Mouse (Mus musculus): ENCODE results near the gene Nfkb2.

The Nfkb2 gene

DNA sequence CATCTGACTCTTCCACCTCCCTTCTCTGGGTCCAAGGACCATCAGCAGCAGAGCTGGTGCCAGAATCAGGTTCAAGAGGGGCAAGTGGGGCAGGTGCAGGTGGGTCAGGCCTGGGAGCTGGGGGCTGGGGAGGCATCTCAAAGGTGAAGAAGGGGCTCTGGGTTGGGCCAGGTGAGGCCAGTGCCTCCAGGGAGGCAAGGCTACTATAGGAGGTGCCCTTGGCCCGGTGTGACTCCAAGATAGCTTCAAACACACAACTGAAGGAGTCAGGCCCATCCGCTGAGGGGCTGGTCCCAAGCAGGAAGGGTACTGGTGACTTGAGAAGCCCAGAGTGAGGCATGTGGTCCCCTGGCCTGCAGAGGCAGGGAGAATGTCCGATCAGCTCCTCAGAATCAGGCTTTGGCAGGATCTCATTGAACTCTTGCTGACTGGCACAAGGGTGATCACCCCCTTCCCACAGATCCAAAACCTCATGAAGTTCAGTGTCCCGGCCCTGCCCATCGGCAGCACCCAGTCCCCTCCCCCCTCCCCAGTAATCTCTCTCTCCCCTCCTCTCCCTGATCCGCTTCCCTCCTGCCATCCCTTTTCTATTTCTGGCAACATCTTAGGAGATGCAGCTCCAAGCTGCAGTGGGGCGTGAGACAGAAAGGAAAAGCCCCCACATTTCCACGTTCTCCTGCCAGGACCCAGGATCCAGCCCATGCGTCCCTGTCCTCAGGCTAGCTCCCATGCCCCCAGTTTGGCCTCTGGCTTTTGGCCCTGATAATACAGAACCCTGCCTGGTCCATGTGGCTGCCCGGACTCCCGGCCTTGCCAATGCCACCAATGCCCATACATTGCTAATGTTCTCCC, 18.2 kb downstream of the Nfkb2 start:
- in situ Hi-C loops (cut with MboI, MseI) = no loop called here

- in situ Hi-C loops (cut with MboI, MseI) = no loop called here
Observed at GRCm38 (mm10) chr19:46322996-46323572, 19.0 kb downstream of the Nfkb2 start.

DNA sequence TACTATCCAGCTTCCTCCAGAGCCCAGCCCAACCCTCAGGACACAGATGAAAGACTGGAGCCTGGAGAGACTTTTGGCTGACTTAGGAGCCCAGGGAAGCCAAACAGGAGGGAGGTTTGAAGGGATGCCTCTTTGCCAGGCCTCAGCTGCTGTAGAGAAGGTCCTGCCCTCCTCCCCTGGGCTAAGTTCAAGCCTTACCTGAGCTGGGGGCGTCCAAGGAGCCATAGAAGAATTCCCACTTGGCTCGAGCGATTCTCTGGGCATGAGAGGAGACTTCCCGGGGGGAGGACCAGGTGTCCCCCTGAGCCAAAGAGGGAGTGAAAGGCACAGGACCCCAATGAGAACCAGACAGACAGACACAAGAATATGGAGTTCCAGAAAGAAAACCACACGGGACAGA, 19.6 kb downstream of the Nfkb2 start:
- in situ Hi-C loops (cut with MboI, MseI) = no loop called here

- in situ Hi-C loops (cut with MboI, MseI) = no loop called here
Observed at GRCm38 (mm10) chr19:46324366-46324765, 20.2 kb downstream of the Nfkb2 start.

DNA sequence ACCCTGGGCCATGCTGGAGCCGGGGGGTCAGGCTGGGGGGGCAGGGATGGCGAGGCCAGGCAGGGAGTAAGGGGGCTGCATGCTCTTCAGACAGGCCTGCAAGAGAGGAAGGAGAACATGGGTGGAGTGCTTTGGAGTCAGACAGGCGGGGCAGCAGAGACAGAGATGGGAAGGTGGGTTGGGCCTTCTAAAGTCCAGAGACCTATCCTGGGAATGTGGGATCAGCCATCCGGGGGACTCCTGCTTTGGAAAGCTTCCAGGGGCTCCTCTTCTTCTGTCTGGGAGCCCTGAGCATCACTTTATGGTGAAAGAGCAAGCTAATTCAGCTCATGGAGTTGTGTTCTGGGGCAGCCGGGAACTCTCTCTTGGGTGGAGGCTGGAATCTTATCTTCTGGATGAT, 20.8 kb downstream of the Nfkb2 start:
- in situ Hi-C loops (cut with MboI, MseI) = no loop called here

GRCm38 (mm10) chr19:46326019-46326755, 22.1 kb downstream of the Nfkb2 start:
- in situ Hi-C loops (cut with MboI, MseI) = no loop called here

GRCm38 (mm10) chr19:46326756-46327305, 22.7 kb downstream of the Nfkb2 start, which contains the start of gene Psd:
TSS of gene Psd (minus strand) at chr19:46327156.
- in situ Hi-C loops (cut with MboI, MseI) = no loop called here

- in situ Hi-C loops (cut with MboI, MseI) = no loop called here
Observed at GRCm38 (mm10) chr19:46327531-46328064, 23.5 kb downstream of the Nfkb2 start.

DNA sequence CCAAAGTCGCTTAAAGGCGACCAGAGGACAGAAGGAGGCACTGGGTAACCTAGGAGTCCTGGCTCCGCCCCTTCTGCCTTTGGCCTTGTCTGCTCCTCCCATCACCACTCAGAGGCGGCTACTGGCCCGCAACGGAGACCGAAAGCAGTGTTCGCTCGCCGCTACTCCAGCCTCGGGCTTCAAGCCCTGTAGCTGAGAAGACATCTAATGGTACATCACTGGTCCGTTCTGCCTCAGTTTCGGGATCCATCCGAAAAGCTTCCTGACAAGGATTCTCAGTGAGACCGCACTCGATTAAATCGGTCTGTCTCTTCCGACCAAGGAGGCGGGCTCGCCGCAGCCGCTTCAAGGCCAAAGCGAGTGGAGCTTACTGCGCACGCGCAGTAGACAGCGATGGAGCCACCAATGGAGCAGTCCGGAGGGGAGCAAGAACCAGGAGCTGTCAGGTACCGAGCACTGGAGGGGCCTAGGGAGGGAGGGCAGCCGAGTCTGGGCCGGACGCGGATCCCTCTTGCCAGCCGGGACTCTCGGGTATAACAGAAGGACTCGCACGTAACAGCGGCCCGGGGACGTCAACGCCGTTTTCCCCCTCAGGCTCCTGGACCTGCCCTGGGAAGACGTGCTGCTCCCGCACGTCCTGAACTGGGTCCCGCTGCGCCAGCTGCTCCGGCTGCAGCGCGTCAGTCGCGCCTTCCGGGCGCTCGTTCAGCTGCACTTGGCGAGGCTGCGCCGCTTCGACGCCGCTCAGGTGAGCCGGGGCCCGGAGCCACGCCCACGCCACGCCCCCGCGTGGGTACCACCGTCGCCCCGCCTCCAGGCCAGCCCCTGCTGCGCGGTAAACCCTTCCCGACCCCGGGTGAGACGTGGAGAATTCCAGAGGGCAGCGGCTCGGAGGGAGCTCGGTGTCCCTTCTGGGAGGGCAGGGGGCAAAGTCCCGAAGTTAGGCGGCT, 24.2 kb downstream of the Nfkb2 start, which contains the start of gene Fbxl15:
Fbxl15 (plus strand) TSS at position 104 of the 950 bp plus-strand sequence.
- in situ Hi-C loops (cut with MboI, MseI) = no loop called here

- in situ Hi-C loops (cut with MboI, MseI) = no loop called here
Observed at GRCm38 (mm10) chr19:46329031-46329641, 25.0 kb downstream of the Nfkb2 start.

DNA sequence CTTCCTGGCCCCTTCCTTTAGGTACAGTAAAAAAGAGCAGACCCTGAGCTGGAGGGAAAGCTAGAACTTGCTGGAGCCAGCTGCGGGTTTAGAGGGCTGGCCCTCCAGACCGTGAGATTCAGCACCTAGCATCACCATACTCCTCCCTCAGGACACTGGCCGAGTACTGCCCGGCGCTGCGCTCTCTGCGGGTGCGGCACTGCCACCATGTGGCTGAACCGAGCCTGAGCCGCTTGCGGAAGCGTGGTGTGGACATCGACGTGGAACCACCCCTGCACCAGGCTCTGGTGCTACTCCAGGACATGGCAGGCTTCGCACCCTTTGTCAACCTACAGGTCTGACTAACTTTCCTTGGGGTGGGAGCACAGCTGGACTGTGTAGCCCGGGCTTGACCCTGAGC, 25.8 kb downstream of the Nfkb2 start:
- in situ Hi-C loops (cut with MboI, MseI) = loop anchor here in 1 of 2 experiments (5.0 kb wide), 1 partner anchor 42 kb away; no protein-coding TSS in a partner anchor

DNA sequence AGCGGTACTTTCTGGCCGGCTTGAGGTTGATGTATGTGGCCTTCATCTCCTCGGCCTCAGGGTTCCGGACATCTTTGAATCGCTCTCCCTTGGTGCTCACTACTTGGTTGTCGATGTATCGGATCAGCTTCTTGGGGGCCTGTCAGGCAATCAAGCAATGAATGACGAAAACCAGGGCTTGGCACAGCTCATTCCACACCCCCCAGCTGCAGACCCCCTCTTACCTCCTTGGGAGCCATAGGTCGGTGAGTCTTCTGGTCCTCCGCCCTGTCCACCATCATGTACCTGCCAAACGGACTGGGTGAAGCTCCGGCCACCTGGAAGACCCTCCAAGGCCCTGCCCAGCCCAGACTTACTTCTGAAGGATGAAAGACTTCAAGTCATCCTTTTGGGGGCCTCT, 26.6 kb downstream of the Nfkb2 start:
- in situ Hi-C loops (cut with MboI, MseI) = loop anchor here in 1 of 2 experiments (5.0 kb wide), 1 partner anchor 42 kb away; no protein-coding TSS in a partner anchor

DNA sequence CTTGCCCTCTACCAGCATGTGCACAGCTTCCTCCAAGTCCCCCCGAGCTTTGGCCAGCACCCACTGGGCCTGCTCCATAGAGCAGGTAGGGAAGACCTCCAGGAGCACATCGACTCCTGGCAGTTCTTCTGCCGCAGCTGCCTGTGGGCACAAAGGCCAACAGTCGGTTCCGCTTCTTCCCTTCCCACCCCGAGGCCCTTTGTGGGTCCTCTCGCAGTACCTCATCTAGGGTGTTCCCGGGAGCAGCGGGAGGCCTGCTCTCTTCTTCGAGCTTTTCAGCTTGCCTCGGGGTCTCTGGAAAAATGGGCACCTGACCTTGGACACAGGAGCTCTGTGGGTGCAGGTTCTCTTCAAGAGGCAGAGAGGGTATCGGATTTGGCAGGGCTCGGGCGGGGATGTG, 27.2 kb downstream of the Nfkb2 start:
- in situ Hi-C loops (cut with MboI, MseI) = loop anchor here in 1 of 2 experiments (5.0 kb wide), 1 partner anchor 41 kb away; no protein-coding TSS in a partner anchor

GRCm38 (mm10) chr19:46331936-46332335, 27.8 kb downstream of the Nfkb2 start:
- in situ Hi-C loops (cut with MboI, MseI) = loop anchor here in 1 of 2 experiments (5.0 kb wide), 1 partner anchor 40 kb away; no protein-coding TSS in a partner anchor

DNA sequence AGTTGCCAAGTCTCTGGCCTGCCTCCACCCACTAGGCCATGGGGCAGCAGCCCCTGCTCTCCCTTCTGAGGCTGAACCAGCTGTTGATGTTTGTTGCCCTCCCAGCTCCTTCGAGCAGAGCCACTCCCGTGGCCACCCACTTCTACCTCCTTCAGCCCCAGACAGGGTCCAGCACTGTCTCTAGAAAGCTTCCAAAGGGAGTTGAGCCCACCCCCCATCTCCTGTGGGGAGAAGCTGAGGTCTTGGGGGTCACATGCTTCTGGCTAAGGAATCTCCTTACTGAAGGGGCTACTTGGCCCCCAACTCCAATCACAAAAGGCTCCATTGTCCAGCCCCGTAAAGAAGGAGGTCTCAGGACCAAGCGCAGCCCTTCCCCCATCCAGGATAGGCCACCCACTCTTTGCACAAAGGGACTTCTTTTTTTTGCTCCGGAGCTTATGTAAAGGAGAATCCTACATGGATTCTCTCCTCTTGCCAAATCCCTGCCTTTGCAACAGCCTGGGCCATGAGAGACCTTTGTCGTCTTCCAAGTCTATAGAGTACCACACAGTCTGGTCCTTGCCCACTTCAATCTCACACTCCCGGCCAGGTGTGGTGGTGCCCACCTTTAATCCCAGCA, 28.7 kb downstream of the Nfkb2 start:
- in situ Hi-C loops (cut with MboI, MseI) = loop anchor here in 1 of 2 experiments (5.0 kb wide), 1 partner anchor 39 kb away; no protein-coding TSS in a partner anchor

DNA sequence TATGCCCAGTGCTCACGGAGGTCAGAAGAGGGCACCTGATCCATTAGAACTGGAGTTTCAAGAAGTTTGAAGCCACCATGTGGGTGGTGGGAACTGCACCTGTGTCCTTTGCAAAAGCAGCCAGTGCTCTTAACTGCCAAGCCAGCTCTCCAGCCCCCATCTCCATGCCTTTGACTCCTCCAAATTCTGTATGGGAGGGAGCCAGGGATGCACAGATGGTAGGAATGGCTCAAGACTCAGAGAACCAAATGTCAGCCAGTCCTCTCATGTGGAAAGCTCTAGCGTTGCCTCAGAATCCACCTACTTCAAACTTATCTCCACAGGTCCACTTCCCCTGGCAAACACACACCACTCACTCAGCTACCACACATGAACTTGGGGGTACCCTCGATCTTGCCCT, 29.8 kb downstream of the Nfkb2 start:
- in situ Hi-C loops (cut with MboI, MseI) = loop anchor here in 1 of 2 experiments (5.0 kb wide), 1 partner anchor 38 kb away; no protein-coding TSS in a partner anchor

GRCm38 (mm10) chr19:46337719-46338330, 33.7 kb downstream of the Nfkb2 start:
- in situ Hi-C loops (cut with MboI, MseI) = no loop called here

DNA sequence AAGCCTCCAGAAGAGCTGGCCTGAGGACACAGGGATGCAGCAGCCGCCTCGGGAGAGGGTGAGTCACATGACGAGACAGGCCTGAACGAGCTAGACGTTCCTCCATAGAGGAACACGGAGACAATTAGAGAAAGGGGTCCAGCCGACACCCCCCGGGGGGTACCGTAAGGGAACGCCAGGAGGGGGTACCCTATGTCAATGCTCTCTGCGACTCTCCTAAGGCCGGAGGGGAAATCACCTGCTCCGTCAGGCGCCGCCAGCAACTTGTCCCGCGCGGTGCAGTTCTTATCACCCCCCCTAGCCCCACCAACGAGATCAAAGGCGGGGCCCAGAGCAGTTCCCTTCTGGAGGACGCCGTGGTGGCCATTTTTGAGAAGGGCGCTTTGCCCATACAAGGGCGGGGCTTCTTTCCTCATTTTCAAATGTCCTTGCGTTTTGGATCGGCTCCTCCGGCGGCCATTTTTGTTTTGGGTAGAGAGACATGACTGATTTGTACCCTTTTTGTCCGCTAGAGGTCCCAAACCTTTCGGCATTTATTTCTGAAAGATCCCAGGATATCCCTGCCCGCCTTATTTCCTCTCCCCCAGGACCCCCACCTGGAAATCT, 34.3 kb downstream of the Nfkb2 start, which contains the start of gene Cuedc2:
Cuedc2 (minus strand) TSS at position 372 of the 606 bp plus-strand sequence.
- in situ Hi-C loops (cut with MboI, MseI) = no loop called here
